Mouse (Mus musculus): ENCODE measurements around the gene Tnfrsf1a. TPM values are rescaled to one million over a fixed set of nuclear protein-coding genes. Genes with fewer than 3 reads are reported as not detected.
"Not testable (repeated sequence)": the region's sequence is repeated elsewhere in the genome, so short reads cannot be mapped to it uniquely, and the experiment has no call there.

Tnfrsf1a gene
- 10 to 100 TPM; 11.2 to 12.5 TPM for total RNA-seq (2021)

- no peak for DNase-seq (ENCODE audit: extremely low spot score in 1 of 2, low spot score in 1 of 2)
These were observed at the start of gene Tnfrsf1a for GRCm38 (mm10) chr6:125348721-125349574. Gene Tnfrsf1a (plus strand): TSS chr6:125349362.

- no peak for DNase-seq (ENCODE audit: extremely low spot score in 1 of 2, low spot score in 1 of 2)
These were observed 48.2 kb upstream of the Tnfrsf1a start for GRCm38 (mm10) chr6:125300982-125301381.

- no peak for DNase-seq (ENCODE audit: extremely low spot score in 1 of 2, low spot score in 1 of 2)
These were observed 46.8 kb upstream of the Tnfrsf1a start for GRCm38 (mm10) chr6:125302231-125302982.

- DNase-seq (ENCODE audit: extremely low spot score in 1 of 2, low spot score in 1 of 2), result no peak
These were observed 45.9 kb upstream of the Tnfrsf1a start for GRCm38 (mm10) chr6:125303242-125303641.

- DNase-seq (ENCODE audit: extremely low spot score in 1 of 2, low spot score in 1 of 2), result not testable (repeated sequence)
These were observed 44.8 kb upstream of the Tnfrsf1a start for GRCm38 (mm10) chr6:125304408-125304807.

- no peak for DNase-seq (ENCODE audit: extremely low spot score in 1 of 2, low spot score in 1 of 2)
These were observed 43.7 kb upstream of the Tnfrsf1a start for GRCm38 (mm10) chr6:125305465-125305864.

GRCm38 (mm10) chr6:125307091-125307490 lies 42.1 kb upstream of the Tnfrsf1a start:
- no peak for DNase-seq (ENCODE audit: extremely low spot score in 1 of 2, low spot score in 1 of 2)

- DNase-seq (ENCODE audit: extremely low spot score in 1 of 2, low spot score in 1 of 2), result no peak
These were observed 40.2 kb upstream of the Tnfrsf1a start for GRCm38 (mm10) chr6:125308921-125309320.

GRCm38 (mm10) chr6:125309406-125309805 lies 39.8 kb upstream of the Tnfrsf1a start:
- no peak for DNase-seq (ENCODE audit: extremely low spot score in 1 of 2, low spot score in 1 of 2)

GRCm38 (mm10) chr6:125312171-125312570 lies 37.0 kb upstream of the Tnfrsf1a start:
- DNase-seq (ENCODE audit: extremely low spot score in 1 of 2, low spot score in 1 of 2), result no peak

- no peak for DNase-seq (ENCODE audit: extremely low spot score in 1 of 2, low spot score in 1 of 2)
These were observed 36.4 kb upstream of the Tnfrsf1a start for GRCm38 (mm10) chr6:125312581-125313355.

GRCm38 (mm10) chr6:125313546-125314230 lies 35.5 kb upstream of the Tnfrsf1a start, which contains the start of gene Ltbr:
Gene Ltbr (minus strand): TSS chr6:125313885.
- peak in 1 of 2 experiments; percentile 25 for DNase-seq (ENCODE audit: extremely low spot score in 1 of 2, low spot score in 1 of 2)

- no peak for DNase-seq (ENCODE audit: extremely low spot score in 1 of 2, low spot score in 1 of 2)
These were observed 35.0 kb upstream of the Tnfrsf1a start for GRCm38 (mm10) chr6:125314231-125314563.

- DNase-seq (ENCODE audit: extremely low spot score in 1 of 2, low spot score in 1 of 2), result no peak
These were observed 34.4 kb upstream of the Tnfrsf1a start for GRCm38 (mm10) chr6:125314746-125315145.

- DNase-seq (ENCODE audit: extremely low spot score in 1 of 2, low spot score in 1 of 2), result no peak
These were observed 32.1 kb upstream of the Tnfrsf1a start for GRCm38 (mm10) chr6:125317077-125317476.

- DNase-seq (ENCODE audit: extremely low spot score in 1 of 2, low spot score in 1 of 2), result no peak
These were observed 29.9 kb upstream of the Tnfrsf1a start for GRCm38 (mm10) chr6:125318981-125319918.

- DNase-seq (ENCODE audit: extremely low spot score in 1 of 2, low spot score in 1 of 2), result no peak
These were observed 29.3 kb upstream of the Tnfrsf1a start for GRCm38 (mm10) chr6:125319919-125320296.

GRCm38 (mm10) chr6:125320323-125320722 lies 28.8 kb upstream of the Tnfrsf1a start, which contains the start of gene Scnn1a:
Gene Scnn1a (plus strand): TSS chr6:125320659.
- DNase-seq (ENCODE audit: extremely low spot score in 1 of 2, low spot score in 1 of 2), result no peak

All from layer of hippocampus, postnatal 25 days (tissue).